In the genomic region with DNA sequence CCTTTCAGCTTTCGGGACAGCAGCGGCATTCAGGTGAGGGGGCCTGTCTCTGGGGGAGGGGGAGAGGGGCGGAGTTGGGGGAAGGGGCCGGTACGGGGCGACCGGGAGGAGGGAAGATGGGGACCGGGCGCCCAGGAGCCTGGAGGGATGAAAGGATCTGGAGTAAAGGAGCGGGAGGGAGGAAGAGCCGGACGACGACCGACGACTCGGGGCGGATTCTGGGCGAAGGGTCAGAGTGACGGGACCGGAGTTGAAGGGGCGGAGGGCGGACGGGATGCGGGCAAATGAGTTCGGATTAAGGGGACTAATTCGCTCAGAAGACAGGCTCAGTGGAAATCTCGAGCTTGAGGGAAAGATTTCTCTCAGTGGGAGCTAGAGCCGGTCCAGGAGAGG, we compare ENCODE assay signal across 8 mouse cellular contexts. TPM values are rescaled to one million over a fixed set of nuclear protein-coding genes. Genes with fewer than 3 reads are reported as not detected.
DNase-seq lines count a peak whose midpoint lies in the region; ATAC-seq and TF ChIP-seq lines count a peak whose summit lies in the region.

No protein-coding gene starts in this region.

- DNase-seq in kidney, adult 9 months = no peak
- peak; percentile 5 for DNase-seq in forelimb bud, embryonic 11.5 days (ENCODE audit: low read depth, low spot score)
- DNase-seq in lung, postnatal 0 days (ENCODE audit: low spot score) = peak; percentile 72
- DNase-seq in spleen, postnatal 4 days (ENCODE audit: low spot score in 2 of 2) = peak; percentile 46 to 82
- no peak for DNase-seq in thymus, postnatal 10 days (ENCODE audit: low spot score in 2 of 2)

- no peaks in the 10 kb centered on the region for H3K9me3 ChIP-seq in kidney, embryonic 15.5 days (replicated peaks)
- H3K9me3 ChIP-seq in lung, postnatal 0 days (ENCODE audit: low read length) = no peaks in the 10 kb centered on the region

- H3K27ac ChIP-seq in kidney, embryonic 15.5 days = peak overlapping the region; percentile 97
- peak overlapping the region; percentile 73 for H3K27ac ChIP-seq in bone marrow, adult 2 months (ENCODE audit: control insufficient read depth, insufficient read depth, low read depth, low read length, poor library complexity)
- H3K27ac ChIP-seq in lung, postnatal 0 days (ENCODE audit: low read length) = peak overlapping the region; percentile 93

- no peak for TF ChIP-seq CTCF in bone marrow, adult 2 months (IDR thresholded peaks at IDR 0.05; ENCODE audit: control insufficient read depth, insufficient read depth, low read length)
- TF ChIP-seq CTCF in lung, postnatal 0 days (IDR thresholded peaks at IDR 0.05) = no peak

- TF ChIP-seq EP300 in lung, postnatal 0 days (IDR thresholded peaks at IDR 0.05) = no peak

- H3K9ac ChIP-seq in kidney, embryonic 15.5 days = peak overlapping the region; percentile 70
- H3K9ac ChIP-seq in lung, postnatal 0 days (replicated peaks; ENCODE audit: low read depth) = peak overlapping the region; percentile 63

- WGBS in kidney, embryonic 15.5 days = under 1% methylated on average over 28 of the region's 28 CpGs
- under 1% methylated on average over 28 of the region's 28 CpGs for WGBS in bone marrow, adult 2 months
- 3% methylated on average over 27 of the region's 28 CpGs for WGBS in lung, postnatal 0 days

- peak; percentile 76; the same call in 1 of the 2 replicates for ATAC-seq in kidney, embryonic 15.5 days (replicated peaks; ENCODE audit: low FRiP score)
- peak; percentile 55 for ATAC-seq in lung, postnatal 0 days
- ATAC-seq in granulocyte monocyte progenitor cell, adult 5-6 weeks (replicated peaks; ENCODE audit: poor library complexity, severe bottlenecking) = no peak; the same call in 1 of the 2 replicates

- no peak for TF ChIP-seq POLR2A in bone marrow, adult 2 months (IDR thresholded peaks at IDR 0.05; ENCODE audit: borderline replicate concordance, control insufficient read depth, low read depth, low read length)

- peaks cover 16% of the 10 kb centered on the region for H3K36me3 ChIP-seq in kidney, embryonic 15.5 days
- H3K36me3 ChIP-seq in lung, postnatal 0 days (ENCODE audit: insufficient read depth, low read length) = no peaks in the 10 kb centered on the region

- H3K27me3 ChIP-seq in kidney, embryonic 15.5 days = no peaks in the 10 kb centered on the region
- no peaks in the 10 kb centered on the region for H3K27me3 ChIP-seq in lung, postnatal 0 days (replicated peaks; ENCODE audit: insufficient read depth, low read length)

- peaks cover 15% of the 10 kb centered on the region for H3K4me1 ChIP-seq in kidney, embryonic 15.5 days
- H3K4me1 ChIP-seq in bone marrow, adult 2 months (ENCODE audit: control insufficient read depth, insufficient read depth, low read length) = no peaks in the 10 kb centered on the region; the same call in 1 of the 2 replicates
- no peaks in the 10 kb centered on the region for H3K4me1 ChIP-seq in lung, postnatal 0 days (ENCODE audit: insufficient read depth, low read depth, low read length)

- peak overlapping the region; percentile 89 for H3K4me3 ChIP-seq in kidney, embryonic 15.5 days (replicated peaks)
- H3K4me3 ChIP-seq in bone marrow, adult 2 months (replicated peaks; ENCODE audit: control insufficient read depth, low read depth, low read length) = peak overlapping the region; percentile 81
- peak overlapping the region; percentile 86 for H3K4me3 ChIP-seq in lung, postnatal 0 days (ENCODE audit: low read depth, low read length)

- H3K4me2 ChIP-seq in kidney, embryonic 15.5 days = peak overlapping the region; percentile 64
- H3K4me2 ChIP-seq in lung, postnatal 0 days (replicated peaks; ENCODE audit: low read depth, low read length) = peak overlapping the region; percentile 64

RNA-seq across cellular contexts. Expression of a gene that starts 0.4 kb away (rescaled TPM):
- polyA plus RNA-seq in kidney, embryonic 15.5 days (2015; fragmentation: Nextera tagmentation; extraction: Ambion mirVana) = 62.3 and 63.0 TPM in 2 replicates
- 37.4 and 67.8 TPM in 2 replicates for polyA plus RNA-seq in bone marrow, adult 2 months (2011; ENCODE audit: insufficient read depth, insufficient read length, low replicate concordance, missing spikeins)
- polyA plus RNA-seq in lung, postnatal 0 days (2015; fragmentation: Nextera tagmentation; extraction: Ambion mirVana) = 41.9 and 44.1 TPM in 2 replicates
- 16.7 and 35.6 TPM in 2 replicates for total RNA-seq in granulocyte monocyte progenitor cell, adult 5-6 weeks (2014; fragmentation: Nextera tagmentation)
- 20.5 and 28.2 TPM in 2 replicates for total RNA-seq in granulocyte monocyte progenitor cell, adult 5-6 weeks (2017)

RNA-seq across cellular contexts. Expression of a gene that starts 34.5 kb away (rescaled TPM):
- polyA plus RNA-seq in kidney, embryonic 15.5 days (2015; fragmentation: Nextera tagmentation; extraction: Ambion mirVana) = 65.7 and 67.9 TPM in 2 replicates
- polyA plus RNA-seq in bone marrow, adult 2 months (2011; ENCODE audit: insufficient read depth, insufficient read length, low replicate concordance, missing spikeins) = 76.7 and 82.1 TPM in 2 replicates
- polyA plus RNA-seq in lung, postnatal 0 days (2015; fragmentation: Nextera tagmentation; extraction: Ambion mirVana) = 41.3 and 48.1 TPM in 2 replicates
- 41.1 and 47.0 TPM in 2 replicates for total RNA-seq in granulocyte monocyte progenitor cell, adult 5-6 weeks (2014; fragmentation: Nextera tagmentation)
- 29.1 and 30.0 TPM in 2 replicates for total RNA-seq in granulocyte monocyte progenitor cell, adult 5-6 weeks (2017)

Comparison
In these comparisons a context has a peak if more than half of its experiments do, and no peak if none do; other contexts are left out.
1. DNase-seq: peak in forelimb bud, embryonic 11.5 days (single experiment), lung, postnatal 0 days (single experiment) and spleen, postnatal 4 days (2 of 2); none in kidney, adult 9 months (single experiment) and thymus, postnatal 10 days (0 of 2).
2. Peak in every context shown above with its lines, with median percentiles within 50 percentile points of each other: H3K27ac ChIP-seq and H3K4me3 ChIP-seq.